Mouse (Mus musculus): ENCODE results near the gene Macrod2. TPM values are rescaled to one million over a fixed set of nuclear protein-coding genes. Genes with fewer than 3 reads are reported as not detected.

Gene Macrod2
- polyA plus RNA-seq, 1 experiment from 2014 or later = 31.0 TPM

DNA sequence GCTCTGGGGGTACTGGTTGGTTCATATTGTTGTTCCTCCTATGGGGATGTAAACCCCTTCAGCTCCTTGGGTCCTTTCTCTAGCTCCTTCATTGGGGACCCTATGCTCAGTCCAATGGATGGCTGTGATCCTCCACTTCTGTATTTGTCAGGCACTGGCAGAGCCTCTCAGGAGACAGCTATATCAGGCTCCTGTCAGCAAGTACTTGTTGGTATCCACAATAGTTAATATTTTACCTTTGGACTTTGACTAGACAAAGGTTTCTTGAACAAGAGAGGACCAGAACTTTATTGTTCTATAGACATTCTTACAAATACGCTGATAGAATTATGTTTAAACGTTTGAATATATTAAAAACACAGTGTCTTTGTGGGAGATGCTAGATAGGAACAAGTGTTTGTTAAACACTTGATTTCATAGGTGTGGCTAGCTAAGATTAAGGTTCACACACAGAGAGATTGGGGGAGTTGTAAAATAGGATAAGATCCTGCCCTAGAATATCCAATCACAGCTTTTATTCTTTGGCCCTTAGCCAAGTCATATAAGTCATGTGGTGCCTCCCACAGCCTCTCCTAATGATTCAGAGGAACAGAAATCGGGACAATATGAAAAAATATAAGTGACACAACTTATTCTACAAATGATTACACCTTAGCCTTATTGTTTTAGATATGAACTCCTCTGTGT, 501.4 kb downstream of the Macrod2 start:
- H3K4me1 ChIP-seq = no peaks in the 10 kb centered on the region
- H3K36me3 ChIP-seq = no peaks in the 10 kb centered on the region
- H3K9ac ChIP-seq = no peak overlapping the region
- H3K27me3 ChIP-seq = no peaks in the 10 kb centered on the region
- no peaks in the 10 kb centered on the region for H3K9me3 ChIP-seq
- no peak overlapping the region for H3K27ac ChIP-seq
- no peak overlapping the region for H3K4me3 ChIP-seq
- no peak for ATAC-seq (ENCODE audit: insufficient number of reproducible peaks, low FRiP score, low TSS enrichment, low read depth)
- 77% methylated on average over 3 of the region's 3 CpGs for WGBS
- H3K4me2 ChIP-seq = no peak overlapping the region

DNA sequence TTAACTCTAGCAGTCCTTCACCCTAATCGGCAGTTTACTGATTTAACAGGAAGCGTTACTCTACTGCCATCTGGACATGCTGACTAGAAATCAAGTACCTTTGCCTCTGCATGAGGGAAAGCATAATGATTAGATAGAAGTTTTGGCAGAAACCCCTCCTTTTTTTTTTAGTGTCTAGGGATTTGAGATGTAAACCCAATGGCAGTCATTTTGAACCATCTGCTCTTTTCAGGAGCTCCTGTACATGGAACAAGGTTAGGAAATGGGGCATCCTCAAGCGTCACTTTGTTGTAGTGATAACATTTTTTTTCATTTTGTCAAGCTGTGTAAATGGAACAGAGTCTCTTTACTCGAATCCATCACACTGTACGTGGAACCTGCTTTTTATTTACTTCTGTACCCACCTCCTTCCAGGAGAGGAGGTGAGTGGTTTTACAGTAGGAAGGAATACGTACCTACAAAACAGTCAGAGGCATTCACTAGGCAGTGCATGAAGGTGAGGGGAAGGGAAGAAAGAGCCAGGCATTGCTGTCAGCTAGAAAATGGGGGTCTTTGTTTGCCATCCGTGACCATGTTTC, 503.4 kb downstream of the Macrod2 start:
- no peak overlapping the region for H3K4me2 ChIP-seq
- WGBS = 47% methylated on average over 7 of the region's 7 CpGs
- no peak overlapping the region for H3K4me3 ChIP-seq
- H3K27ac ChIP-seq = no peak overlapping the region
- H3K27me3 ChIP-seq = no peaks in the 10 kb centered on the region
- H3K9me3 ChIP-seq = no peaks in the 10 kb centered on the region
- H3K36me3 ChIP-seq = no peaks in the 10 kb centered on the region
- no peaks in the 10 kb centered on the region for H3K4me1 ChIP-seq
- no peak for ATAC-seq (ENCODE audit: insufficient number of reproducible peaks, low FRiP score, low TSS enrichment, low read depth)
- H3K9ac ChIP-seq = no peak overlapping the region

DNA sequence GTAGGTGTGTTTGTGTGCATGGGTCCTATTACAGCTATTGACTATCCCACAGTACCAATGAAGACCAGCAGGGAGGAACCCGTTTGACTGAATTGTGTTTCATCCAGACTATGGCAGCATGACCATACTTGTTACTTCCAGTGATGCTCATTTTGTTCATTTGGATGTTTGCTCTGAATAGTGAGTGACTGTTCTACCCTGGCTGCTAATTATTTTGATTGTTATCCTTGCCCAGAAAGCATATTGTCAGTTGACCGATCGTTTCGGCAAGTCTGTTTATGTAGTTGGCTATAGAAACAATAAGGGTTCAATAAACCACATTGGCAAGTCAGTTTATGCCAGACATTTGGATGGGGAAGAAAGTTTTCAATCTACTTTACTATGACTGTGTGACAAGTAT, 510.2 kb downstream of the Macrod2 start:
- Histone ChIP-seq H3K36me3 (no peaks in the 10 kb centered on the region), H3K27me3 (no peaks in the 10 kb centered on the region), H3K4me3 (no peak overlapping the region), H3K27ac (no peak overlapping the region), H3K9me3 (no peaks in the 10 kb centered on the region), H3K4me2 (no peak overlapping the region), H3K4me1 (no peaks in the 10 kb centered on the region), H3K9ac (no peak overlapping the region)
- WGBS = 79% methylated on average over 4 of the region's 4 CpGs
- no peak for ATAC-seq (ENCODE audit: insufficient number of reproducible peaks, low FRiP score, low TSS enrichment, low read depth)

DNA sequence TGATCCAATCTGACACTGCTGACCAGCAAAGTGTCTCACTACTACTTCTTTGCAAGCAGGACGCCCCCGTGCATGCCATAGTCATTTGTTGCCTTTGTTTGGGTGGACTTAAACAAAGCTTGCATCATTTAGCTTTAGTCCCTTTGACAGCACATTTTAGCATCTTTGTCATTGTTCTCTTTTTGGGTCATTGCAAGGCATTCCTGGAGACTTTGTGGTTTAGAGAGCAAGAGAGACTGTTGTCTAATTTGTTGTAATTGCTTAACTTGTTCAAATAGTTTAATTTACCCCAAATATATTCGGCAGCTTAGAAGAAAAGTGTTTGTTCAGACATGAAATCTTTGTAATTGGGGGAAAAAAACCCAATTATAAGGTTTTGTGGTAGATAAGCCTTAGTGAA, 511.0 kb downstream of the Macrod2 start:
- Histone ChIP-seq H3K4me2 (no peak overlapping the region), H3K36me3 (no peaks in the 10 kb centered on the region), H3K4me1 (no peaks in the 10 kb centered on the region), H3K9me3 (no peaks in the 10 kb centered on the region), H3K27ac (no peak overlapping the region), H3K9ac (no peak overlapping the region), H3K4me3 (no peak overlapping the region), H3K27me3 (no peaks in the 10 kb centered on the region)
- no peak for ATAC-seq (ENCODE audit: insufficient number of reproducible peaks, low FRiP score, low TSS enrichment, low read depth)
- 63% methylated on average over 3 of the region's 3 CpGs for WGBS

DNA sequence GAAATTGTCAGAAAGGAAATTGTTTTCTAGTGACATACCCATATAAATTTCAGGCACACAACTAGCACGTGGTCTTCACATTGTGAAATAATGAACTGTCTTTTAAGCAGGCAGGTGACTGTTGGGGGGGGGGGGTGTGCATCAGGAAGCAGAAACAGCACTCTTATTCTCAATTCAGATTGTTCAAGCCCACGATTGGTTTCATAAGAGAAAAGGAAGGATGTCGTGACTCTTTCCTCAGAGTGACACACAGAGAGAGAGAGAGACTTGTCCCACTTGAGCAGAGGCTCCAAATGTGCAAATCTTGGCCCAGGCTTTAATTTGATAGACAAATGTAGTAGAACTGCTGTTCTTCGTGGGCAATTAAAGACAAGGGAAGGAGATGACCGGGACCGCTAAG, 516.4 kb downstream of the Macrod2 start:
- H3K36me3 ChIP-seq = no peaks in the 10 kb centered on the region
- H3K4me3 ChIP-seq = no peak overlapping the region
- no peak overlapping the region for H3K9ac ChIP-seq
- H3K4me1 ChIP-seq = no peaks in the 10 kb centered on the region
- 75% methylated on average over 6 of the region's 6 CpGs for whole genome bisulfite sequencing
- H3K4me2 ChIP-seq = no peak overlapping the region
- H3K27me3 ChIP-seq = no peaks in the 10 kb centered on the region
- H3K9me3 ChIP-seq = no peaks in the 10 kb centered on the region
- no peak overlapping the region for H3K27ac ChIP-seq
- ATAC-seq (ENCODE audit: insufficient number of reproducible peaks, low FRiP score, low TSS enrichment, low read depth) = no peak

DNA sequence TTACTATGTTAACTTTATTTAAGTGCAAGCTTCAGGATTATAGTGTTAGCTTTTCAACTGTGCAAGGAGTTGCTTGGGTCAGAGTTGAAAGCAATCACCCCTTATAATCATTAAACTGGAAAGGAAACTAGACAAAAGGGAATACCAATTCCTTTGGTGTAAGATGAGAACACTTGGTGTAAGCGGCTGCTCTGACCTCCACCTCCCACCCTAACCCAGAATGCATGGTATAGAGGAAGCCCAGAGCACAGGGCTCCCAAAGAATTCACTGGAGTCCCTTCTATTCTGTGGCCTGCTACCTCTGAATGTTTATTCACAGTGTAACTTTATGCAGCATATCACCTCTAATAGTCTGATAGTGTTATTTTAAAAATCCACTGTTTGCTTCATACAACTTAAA, 517.1 kb downstream of the Macrod2 start:
- H3K4me3 ChIP-seq = no peak overlapping the region
- no peaks in the 10 kb centered on the region for H3K36me3 ChIP-seq
- H3K9ac ChIP-seq = no peak overlapping the region
- ATAC-seq (ENCODE audit: insufficient number of reproducible peaks, low FRiP score, low TSS enrichment, low read depth) = no peak
- no peaks in the 10 kb centered on the region for H3K9me3 ChIP-seq
- H3K27ac ChIP-seq = no peak overlapping the region
- no peaks in the 10 kb centered on the region for H3K4me1 ChIP-seq
- 34% methylated on average over 1 of the region's 1 CpGs for WGBS
- no peaks in the 10 kb centered on the region for H3K27me3 ChIP-seq
- no peak overlapping the region for H3K4me2 ChIP-seq

- Histone ChIP-seq H3K9ac (no peak overlapping the region), H3K27ac (no peak overlapping the region), H3K4me1 (no peaks in the 10 kb centered on the region), H3K4me3 (no peak overlapping the region), H3K4me2 (no peak overlapping the region), H3K27me3 (no peaks in the 10 kb centered on the region), H3K36me3 (no peaks in the 10 kb centered on the region), H3K9me3 (no peaks in the 10 kb centered on the region)
- ATAC-seq (ENCODE audit: insufficient number of reproducible peaks, low FRiP score, low TSS enrichment, low read depth) = no peak
- WGBS = 15% methylated on average over 2 of the region's 2 CpGs
Measured at GRCm38 (mm10) chr2:140912931-140913330, 517.8 kb downstream of the Macrod2 start.

DNA sequence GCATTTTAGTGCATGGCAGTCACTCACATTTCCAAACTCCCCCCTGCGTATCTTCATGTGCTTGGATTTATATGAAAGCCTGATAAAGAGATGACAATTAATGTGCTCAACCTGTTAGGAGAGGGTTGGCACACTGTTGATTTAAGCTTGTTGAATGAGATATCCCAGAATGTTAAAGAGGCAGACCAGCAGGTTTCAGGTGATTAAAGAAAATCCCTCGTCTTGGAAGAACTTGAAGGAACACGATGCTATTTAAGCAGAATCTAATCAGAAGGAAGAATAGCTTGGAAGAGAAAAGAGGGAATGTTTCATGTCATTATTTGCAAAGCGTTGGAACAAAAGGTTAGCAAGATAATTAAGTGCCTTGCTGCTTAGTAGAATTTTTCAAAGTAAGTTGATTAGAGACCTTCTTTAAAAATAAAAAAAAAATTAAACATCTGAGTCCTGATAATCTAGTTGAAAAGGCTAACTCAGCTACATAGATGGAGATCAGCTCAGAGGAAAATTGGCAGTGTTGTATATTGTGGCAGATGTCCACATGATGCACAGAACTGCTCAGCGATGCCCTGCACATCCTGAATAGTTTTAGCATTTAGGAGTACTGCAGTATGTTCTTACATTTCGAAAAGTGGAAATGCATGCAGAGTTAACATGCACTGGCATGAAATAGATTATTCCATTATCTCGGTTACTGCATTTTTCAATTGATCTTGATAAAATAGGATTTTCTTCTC, 518.7 kb downstream of the Macrod2 start:
- no peak overlapping the region for H3K4me2 ChIP-seq
- no peak overlapping the region for H3K27ac ChIP-seq
- ATAC-seq (ENCODE audit: insufficient number of reproducible peaks, low FRiP score, low TSS enrichment, low read depth) = no peak
- H3K4me3 ChIP-seq = no peak overlapping the region
- no peaks in the 10 kb centered on the region for H3K4me1 ChIP-seq
- no peaks in the 10 kb centered on the region for H3K36me3 ChIP-seq
- no peaks in the 10 kb centered on the region for H3K9me3 ChIP-seq
- 69% methylated on average over 7 of the region's 7 CpGs for WGBS
- no peaks in the 10 kb centered on the region for H3K27me3 ChIP-seq
- no peak overlapping the region for H3K9ac ChIP-seq

DNA sequence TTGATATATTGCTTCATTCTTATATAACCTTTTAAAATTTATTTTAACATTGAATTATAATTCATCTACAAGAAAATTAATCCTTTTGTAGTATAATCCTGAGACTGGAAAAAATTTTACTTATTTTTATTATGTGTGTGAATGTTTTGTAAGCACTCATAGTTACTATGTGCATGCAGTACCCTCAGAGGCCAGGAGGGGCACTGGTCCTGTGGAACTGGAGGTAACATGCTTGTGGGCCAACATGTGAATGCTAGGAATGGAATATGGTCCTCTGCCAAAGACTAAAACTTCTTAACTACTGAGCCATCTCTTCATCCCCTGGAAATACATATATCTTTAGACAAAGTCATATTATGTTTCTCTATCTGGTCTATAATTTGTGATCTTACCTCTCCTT, 531.8 kb downstream of the Macrod2 start:
- H3K36me3 ChIP-seq = no peaks in the 10 kb centered on the region
- H3K4me1 ChIP-seq = no peaks in the 10 kb centered on the region
- H3K4me3 ChIP-seq = no peak overlapping the region
- H3K9ac ChIP-seq = no peak overlapping the region
- H3K4me2 ChIP-seq = no peak overlapping the region
- H3K27me3 ChIP-seq = no peaks in the 10 kb centered on the region
- H3K27ac ChIP-seq = no peak overlapping the region
- H3K9me3 ChIP-seq = no peaks in the 10 kb centered on the region
- no peak for ATAC-seq (ENCODE audit: insufficient number of reproducible peaks, low FRiP score, low TSS enrichment, low read depth)

- no peak overlapping the region for H3K4me2 ChIP-seq
- no peaks in the 10 kb centered on the region for H3K4me1 ChIP-seq
- H3K4me3 ChIP-seq = no peak overlapping the region
- no peak overlapping the region for H3K27ac ChIP-seq
- H3K9ac ChIP-seq = no peak overlapping the region
- H3K9me3 ChIP-seq = no peaks in the 10 kb centered on the region
- no peaks in the 10 kb centered on the region for H3K27me3 ChIP-seq
- 14% methylated on average over 1 of the region's 1 CpGs for WGBS
- no peak for ATAC-seq (ENCODE audit: insufficient number of reproducible peaks, low FRiP score, low TSS enrichment, low read depth)
- no peaks in the 10 kb centered on the region for H3K36me3 ChIP-seq
Measured at GRCm38 (mm10) chr2:140934483-140934882, 539.4 kb downstream of the Macrod2 start.

DNA sequence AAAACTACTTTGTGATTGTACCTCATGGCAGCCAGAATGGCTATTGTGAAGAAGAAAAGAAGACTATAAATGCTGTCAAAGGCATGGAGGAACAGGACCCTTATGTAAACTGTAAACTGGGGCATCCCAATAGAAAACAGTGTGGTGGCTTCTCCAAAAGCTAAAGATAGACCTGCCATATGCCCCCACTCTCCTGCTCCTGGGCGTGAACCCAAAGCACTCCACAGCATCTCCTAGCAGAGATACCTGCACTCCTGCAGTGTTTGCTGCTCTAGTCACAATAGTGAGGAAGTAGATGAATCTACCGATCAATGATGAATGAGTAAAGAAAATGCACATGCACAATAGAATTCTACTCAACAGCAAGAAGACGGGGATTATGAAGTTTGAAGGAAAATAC, 554.4 kb downstream of the Macrod2 start:
- H3K4me1 ChIP-seq = no peaks in the 10 kb centered on the region
- no peak overlapping the region for H3K4me2 ChIP-seq
- no peaks in the 10 kb centered on the region for H3K36me3 ChIP-seq
- no peaks in the 10 kb centered on the region for H3K9me3 ChIP-seq
- H3K4me3 ChIP-seq = no peak overlapping the region
- no peak overlapping the region for H3K27ac ChIP-seq
- H3K9ac ChIP-seq = no peak overlapping the region
- no peaks in the 10 kb centered on the region for H3K27me3 ChIP-seq
- whole genome bisulfite sequencing = 93% methylated on average over 3 of the region's 3 CpGs
- no peak for ATAC-seq (ENCODE audit: insufficient number of reproducible peaks, low FRiP score, low TSS enrichment, low read depth)

DNA sequence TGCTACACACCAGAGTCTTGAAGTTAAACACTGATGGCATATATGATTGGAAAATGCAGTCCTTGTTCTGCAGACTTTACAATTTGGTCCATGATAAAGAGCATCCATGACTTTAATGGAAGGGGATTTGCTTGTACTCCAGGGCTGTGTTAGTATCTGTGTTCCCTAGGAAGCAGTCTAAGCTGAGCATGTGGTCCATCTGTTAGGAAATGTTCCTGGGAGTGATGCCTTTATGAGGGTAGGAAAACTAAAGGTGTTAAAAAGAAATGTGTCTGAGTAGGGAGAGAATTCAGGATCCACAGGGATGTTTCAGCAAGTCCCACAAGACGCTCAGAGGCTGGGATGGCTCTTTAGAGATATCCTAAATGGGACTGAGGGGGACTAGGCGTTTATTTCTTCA, 564.1 kb downstream of the Macrod2 start:
- no peak overlapping the region for H3K4me2 ChIP-seq
- no peak overlapping the region for H3K27ac ChIP-seq
- H3K36me3 ChIP-seq = no peaks in the 10 kb centered on the region
- H3K4me1 ChIP-seq = no peaks in the 10 kb centered on the region
- ATAC-seq (ENCODE audit: insufficient number of reproducible peaks, low FRiP score, low TSS enrichment, low read depth) = no peak
- H3K27me3 ChIP-seq = no peaks in the 10 kb centered on the region
- H3K9me3 ChIP-seq = no peaks in the 10 kb centered on the region
- H3K9ac ChIP-seq = no peak overlapping the region
- WGBS = 65% methylated on average over 2 of the region's 2 CpGs
- H3K4me3 ChIP-seq = no peak overlapping the region
